Mouse (Mus musculus) heart, embryonic 11.5 days (tissue): ENCODE measurements around the gene Gm5447. TPM values are rescaled to one million over a fixed set of nuclear protein-coding genes. Genes with fewer than 3 reads are reported as not detected.

Experiments used
- ATAC-seq: fragments of 200-750 bp; cut with Nextera tagmentation; replicated peaks from 2 replicates; pipeline ENCODE4 v1.8.0; 2017; ENCODE audit warnings: moderate library complexity; ENCODE audit not compliant: insufficient number of reproducible peaks, low FRiP score, low TSS enrichment
- H3K27ac ChIP-seq: fragments of 300-500 bp; sonication (generic); 2 replicates; pipeline ENCODE4 v1.5.1; 2014; ENCODE audit warnings: mild to moderate bottlenecking, low read depth, low read length
- H3K27me3 ChIP-seq: fragments of 300-500 bp; sonication (generic); 2 replicates; pipeline ENCODE4 v1.6.1; 2014; ENCODE audit warnings: mild to moderate bottlenecking, low read length, mixed read lengths; ENCODE audit not compliant: control insufficient read depth, insufficient read depth
- H3K36me3 ChIP-seq: fragments of 300-500 bp; sonication (generic); 2 replicates; pipeline ENCODE4 v1.6.1; 2014; ENCODE audit warnings: mild to moderate bottlenecking, low read length, moderate library complexity, mixed read lengths; ENCODE audit not compliant: control insufficient read depth, insufficient read depth
- H3K4me1 ChIP-seq: fragments of 300-500 bp; sonication (generic); 2 replicates; pipeline ENCODE4 v1.6.1; 2014; ENCODE audit warnings: low read length; ENCODE audit not compliant: control insufficient read depth, insufficient read depth
- H3K4me2 ChIP-seq: fragments of 300-500 bp; sonication (generic); 2 replicates; pipeline ENCODE4 v1.6.1; 2014; ENCODE audit warnings: mild to moderate bottlenecking, moderate library complexity
- H3K4me3 ChIP-seq: fragments of 300-500 bp; sonication (generic); 2 replicates; pipeline ENCODE4 v1.5.1; 2014; ENCODE audit warnings: low read depth, low read length
- H3K9ac ChIP-seq: fragments of 300-500 bp; sonication (generic); 2 replicates; pipeline ENCODE4 v1.6.1; 2014; ENCODE audit warnings: mild to moderate bottlenecking, low read depth, low read length, moderate library complexity
- H3K9me3 ChIP-seq: fragments of 300-500 bp; sonication (generic); replicated peaks from 2 replicates; pipeline ENCODE4 v1.6.1; 2016; ENCODE audit warnings: low read length; ENCODE audit not compliant: control insufficient read depth
- WGBS: fragments of 180-500 bp; shearing (Covaris S2); extraction: QIAGEN DNeasy Blood & Tissue Kit; methylation state at CpG from one replicate; pipeline ENCODE4 v1.1.7; 2014; ENCODE audit not compliant: insufficient replicate concordance; 5-methylcytosine and 5-hydroxymethylcytosine counted together
- polyA plus RNA-seq: library from polyadenylated mRNA; unstranded; fragments of >200 nt; fragmentation: Nextera tagmentation; extraction: Ambion mirVana; gene quantifications from 2 replicates; pipeline ENCODE4 v1.2.1, GENCODE M21; 2014

The Gm5447 gene
- polyA plus RNA-seq, 1 experiment from 2014 or later: not detected

DNA sequence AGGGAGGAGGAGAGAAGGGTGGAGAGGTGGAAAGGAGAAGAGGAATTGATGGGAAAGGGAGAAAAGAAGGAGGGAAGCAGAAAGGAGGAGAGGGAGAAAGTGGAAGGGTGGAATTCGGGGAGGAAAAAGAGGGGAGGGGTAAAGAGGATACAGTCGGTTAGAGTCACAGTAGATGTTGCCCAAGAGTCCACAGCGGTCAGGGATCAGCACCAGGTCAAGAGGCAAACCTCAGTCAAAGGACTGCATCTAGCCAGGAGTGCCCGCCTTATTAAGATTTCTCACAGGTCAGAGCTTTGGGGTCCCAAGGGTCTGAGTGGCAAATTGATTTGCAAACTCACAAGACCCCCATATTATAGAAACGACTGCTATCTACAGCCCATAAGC is 235 bp downstream of the Gm5447 start:
- 0 out of 2 replicates have a peak, but pooled peaks cover 3% of the 10 kb centered on the region for H3K27me3 ChIP-seq
- H3K9ac ChIP-seq: peak overlapping the region; percentile 84
- H3K36me3 ChIP-seq: no peaks in the 10 kb centered on the region
- H3K4me2 ChIP-seq: peak overlapping the region; percentile 78
- WGBS: 16% methylated on average over 5 of the region's 5 CpGs
- peaks cover 2% of the 10 kb centered on the region; the same call in 1 of the 2 replicates for H3K4me1 ChIP-seq
- H3K9me3 ChIP-seq: no peaks in the 10 kb centered on the region
- H3K27ac ChIP-seq: 0 out of 2 replicates have a peak overlapping the region, but pooled peaks have one; percentile 87
- no peak; the same call in 1 of the 2 replicates for ATAC-seq
- peak overlapping the region; percentile 92 for H3K4me3 ChIP-seq

DNA sequence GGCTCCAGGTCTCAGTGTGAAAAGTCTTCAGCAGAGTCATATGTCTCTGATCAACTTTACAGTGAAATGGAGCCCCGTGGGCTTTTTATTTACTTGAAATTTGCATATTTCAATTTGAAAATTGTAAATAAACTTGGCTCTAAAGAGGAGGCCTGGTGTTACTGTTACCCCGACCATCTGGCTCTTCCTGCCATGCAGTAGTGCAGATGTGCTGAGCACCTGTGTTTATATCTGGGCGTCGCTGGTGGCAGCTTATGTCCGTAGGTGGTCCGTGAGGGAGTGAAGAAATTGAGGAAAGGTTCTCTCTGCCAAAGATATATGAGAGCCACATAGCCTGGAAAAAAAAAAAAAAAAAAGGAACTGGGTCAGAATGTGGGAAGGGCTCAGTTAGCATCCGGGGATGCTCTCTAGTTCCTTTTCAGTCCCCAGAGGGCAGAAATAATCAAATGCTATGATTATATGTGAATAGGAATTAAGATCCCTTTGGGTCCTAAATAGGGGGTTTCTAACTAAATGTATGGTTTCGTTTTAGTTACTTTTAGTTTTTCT is 2.6 kb downstream of the Gm5447 start:
- no peak overlapping the region for H3K9ac ChIP-seq
- H3K27me3 ChIP-seq: 0 out of 2 replicates have a peak, but pooled peaks cover 3% of the 10 kb centered on the region
- no peaks in the 10 kb centered on the region for H3K4me1 ChIP-seq
- no peaks in the 10 kb centered on the region for H3K9me3 ChIP-seq
- no peak for ATAC-seq
- H3K36me3 ChIP-seq: no peaks in the 10 kb centered on the region
- H3K27ac ChIP-seq: no peak overlapping the region
- no peak overlapping the region for H3K4me3 ChIP-seq
- WGBS: 56% methylated on average over 8 of the region's 8 CpGs
- no peak overlapping the region for H3K4me2 ChIP-seq

DNA sequence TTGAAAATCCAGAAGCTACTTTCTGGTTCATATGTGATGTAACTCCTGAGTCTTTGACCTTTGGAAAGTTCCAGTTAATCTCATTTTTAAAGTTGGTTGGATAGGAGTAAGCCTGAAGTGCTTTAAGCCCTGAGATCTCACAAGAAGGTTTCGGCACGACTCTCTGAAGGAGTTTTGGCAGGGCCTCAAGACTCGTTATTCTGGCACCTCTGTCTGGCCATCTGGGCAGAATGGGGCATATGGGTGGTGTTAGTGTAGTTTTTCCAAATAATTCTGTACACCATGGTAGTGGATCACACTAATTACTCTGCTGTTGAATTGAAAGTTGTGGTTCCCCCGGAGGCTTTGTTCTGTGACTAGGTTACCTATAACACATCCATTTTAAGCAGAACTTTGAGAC is 4.2 kb downstream of the Gm5447 start:
- Histone ChIP-seq H3K9me3 (no peaks in the 10 kb centered on the region), H3K27ac (no peak overlapping the region), H3K27me3 (0 out of 2 replicates have a peak, but pooled peaks cover 3% of the 10 kb centered on the region), H3K4me3 (no peak overlapping the region), H3K4me1 (no peaks in the 10 kb centered on the region), H3K36me3 (no peaks in the 10 kb centered on the region), H3K9ac (no peak overlapping the region), H3K4me2 (no peak overlapping the region)
- 70% methylated on average over 4 of the region's 4 CpGs for WGBS
- no peak for ATAC-seq

- no peak overlapping the region for H3K4me3 ChIP-seq
- no peaks in the 10 kb centered on the region for H3K27me3 ChIP-seq
- no peak for ATAC-seq
- no peak overlapping the region for H3K27ac ChIP-seq
- WGBS: 67% methylated on average over 1 of the region's 1 CpGs
- H3K36me3 ChIP-seq: no peaks in the 10 kb centered on the region
- H3K9me3 ChIP-seq: no peaks in the 10 kb centered on the region
- no peak overlapping the region for H3K4me2 ChIP-seq
- 0 out of 2 replicates have a peak, but pooled peaks cover 3% of the 10 kb centered on the region for H3K4me1 ChIP-seq
- H3K9ac ChIP-seq: no peak overlapping the region
These were observed 7.7 kb downstream of the Gm5447 start for GRCm38 (mm10) chr13:30981666-30982065.

DNA sequence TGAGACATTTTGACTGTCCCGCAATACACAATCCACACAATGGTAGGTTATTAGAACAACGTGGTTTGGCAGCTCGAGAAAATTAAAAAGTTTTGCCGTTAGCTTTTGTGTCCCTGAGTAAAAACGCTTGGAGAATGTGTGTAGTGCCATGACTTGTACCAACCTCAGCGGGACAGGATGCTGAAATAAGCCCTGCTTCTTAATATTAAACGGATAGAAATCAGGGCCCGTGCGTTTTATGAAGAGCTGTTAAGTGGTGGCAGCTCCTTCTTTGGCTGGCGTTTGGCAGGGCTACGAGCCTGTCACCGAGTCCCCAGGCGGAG is 11.2 kb downstream of the Gm5447 start:
- H3K4me1 ChIP-seq: 0 out of 2 replicates have a peak, but pooled peaks cover 3% of the 10 kb centered on the region
- H3K4me2 ChIP-seq: peak overlapping the region; percentile 82
- ATAC-seq: no peak
- H3K27ac ChIP-seq: no peak overlapping the region; the same call in 1 of the 2 replicates
- no peaks in the 10 kb centered on the region for H3K36me3 ChIP-seq
- WGBS: 20% methylated on average over 13 of the region's 13 CpGs
- no peaks in the 10 kb centered on the region for H3K9me3 ChIP-seq
- H3K27me3 ChIP-seq: peaks cover 3% of the 10 kb centered on the region; the same call in 1 of the 2 replicates
- H3K4me3 ChIP-seq: peak overlapping the region; percentile 46
- H3K9ac ChIP-seq: peak overlapping the region; percentile 56

GRCm38 (mm10) chr13:30985598-30986466 is 11.8 kb downstream of the Gm5447 start:
- H3K9ac ChIP-seq: peak overlapping the region; percentile 56
- peak overlapping the region; percentile 82 for H3K4me2 ChIP-seq
- peak overlapping the region; percentile 46 for H3K27ac ChIP-seq
- 0 out of 2 replicates have a peak, but pooled peaks cover 3% of the 10 kb centered on the region for H3K4me1 ChIP-seq
- no peaks in the 10 kb centered on the region for H3K9me3 ChIP-seq
- H3K36me3 ChIP-seq: no peaks in the 10 kb centered on the region
- no peak for ATAC-seq
- peak overlapping the region; percentile 46 for H3K4me3 ChIP-seq
- H3K27me3 ChIP-seq: peaks cover 3% of the 10 kb centered on the region; the same call in 1 of the 2 replicates
- WGBS: 11% methylated on average over 27 of the region's 27 CpGs

GRCm38 (mm10) chr13:30986934-30987455 is 13.0 kb downstream of the Gm5447 start:
- Histone ChIP-seq H3K4me1 (0 out of 2 replicates have a peak, but pooled peaks cover 3% of the 10 kb centered on the region), H3K9ac (no peak overlapping the region), H3K4me3 (no peak overlapping the region), H3K36me3 (no peaks in the 10 kb centered on the region), H3K27ac (no peak overlapping the region), H3K4me2 (no peak overlapping the region), H3K9me3 (no peaks in the 10 kb centered on the region), H3K27me3 (peaks cover 5% of the 10 kb centered on the region)
- ATAC-seq: no peak
- 77% methylated on average over 10 of the region's 10 CpGs for WGBS

GRCm38 (mm10) chr13:30987686-30988085 is 13.7 kb downstream of the Gm5447 start:
- 0 out of 2 replicates have a peak, but pooled peaks cover 3% of the 10 kb centered on the region for H3K4me1 ChIP-seq
- peaks cover 5% of the 10 kb centered on the region for H3K27me3 ChIP-seq
- H3K9me3 ChIP-seq: no peaks in the 10 kb centered on the region
- no peak overlapping the region for H3K4me2 ChIP-seq
- ATAC-seq: no peak
- H3K4me3 ChIP-seq: no peak overlapping the region
- WGBS: 80% methylated on average over 2 of the region's 2 CpGs
- no peaks in the 10 kb centered on the region for H3K36me3 ChIP-seq
- H3K27ac ChIP-seq: no peak overlapping the region
- H3K9ac ChIP-seq: no peak overlapping the region
